Mouse (Mus musculus) C2C12 (cell line): ENCODE data around the gene Eif3c.

ENCODE experiments used
- CTCF ChIP-seq: IDR thresholded peaks from one replicate; pipeline ENCODE4 v1.5.1; 2011; ENCODE audit not compliant: control insufficient read depth, insufficient read depth, insufficient read length
- MYOD1 ChIP-seq: IDR thresholded peaks from one replicate; pipeline ENCODE4 v1.6.1; 2011; ENCODE audit warnings: low read depth; ENCODE audit not compliant: control insufficient read depth, insufficient read length
- MYOG ChIP-seq: IDR thresholded peaks from one replicate; pipeline ENCODE4 v1.6.1; 2011; ENCODE audit not compliant: control insufficient read depth, insufficient read length; ENCODE audit errors: extremely low read depth

GRCm38 (mm10) chr7:126582759-126583158 is 16.5 kb upstream of the Eif3c start:
- TF ChIP-seq MYOG (no peak), CTCF (no peak), MYOD1 (no peak)
